Mouse (Mus musculus): ENCODE data around the gene Vps35l.
A peak's percentile ranks its signal among the peaks of the same experiment; 100 is the strongest.

Vps35l gene

GRCm38 (mm10) chr7:118819666-118820065 is 79.6 kb downstream of the Vps35l start:
- DNase-seq (ENCODE audit: low spot score in 2 of 2) = no peak

GRCm38 (mm10) chr7:118821356-118821755 is 81.3 kb downstream of the Vps35l start:
- no peak for DNase-seq (ENCODE audit: low spot score in 2 of 2)

GRCm38 (mm10) chr7:118821887-118822556 is 82.0 kb downstream of the Vps35l start:
- no peak for DNase-seq (ENCODE audit: low spot score in 2 of 2)

GRCm38 (mm10) chr7:118824451-118824850 is 84.4 kb downstream of the Vps35l start:
- no peak for DNase-seq (ENCODE audit: low spot score in 2 of 2)

- no peak for DNase-seq (ENCODE audit: low spot score in 2 of 2)
Measured at GRCm38 (mm10) chr7:118827975-118828416, 88.0 kb downstream of the Vps35l start.

GRCm38 (mm10) chr7:118837901-118838300 is 97.9 kb downstream of the Vps35l start:
- DNase-seq (ENCODE audit: low spot score in 2 of 2) = no peak

GRCm38 (mm10) chr7:118841030-118841745 is 101.2 kb downstream of the Vps35l start:
- DNase-seq (ENCODE audit: low spot score in 2 of 2) = no peak

GRCm38 (mm10) chr7:118841796-118842195 is 101.8 kb downstream of the Vps35l start:
- no peak for DNase-seq (ENCODE audit: low spot score in 2 of 2)

- DNase-seq (ENCODE audit: low spot score in 2 of 2) = no peak
Measured at GRCm38 (mm10) chr7:118842938-118843337, 102.9 kb downstream of the Vps35l start.

GRCm38 (mm10) chr7:118845141-118845540 is 105.1 kb downstream of the Vps35l start:
- no peak for DNase-seq (ENCODE audit: low spot score in 2 of 2)

- no peak for DNase-seq (ENCODE audit: low spot score in 2 of 2)
Measured at GRCm38 (mm10) chr7:118846329-118846728, 106.3 kb downstream of the Vps35l start.

GRCm38 (mm10) chr7:118848796-118849195 is 108.8 kb downstream of the Vps35l start:
- peak in 1 of 2 experiments; percentile 58 for DNase-seq (ENCODE audit: low spot score in 2 of 2)

GRCm38 (mm10) chr7:118849543-118850250 is 109.7 kb downstream of the Vps35l start:
- no peak for DNase-seq (ENCODE audit: low spot score in 2 of 2)

- no peak for DNase-seq (ENCODE audit: low spot score in 2 of 2)
Measured at GRCm38 (mm10) chr7:118850676-118851290, 110.8 kb downstream of the Vps35l start.

- no peak for DNase-seq (ENCODE audit: low spot score in 2 of 2)
Measured at GRCm38 (mm10) chr7:118851571-118851970, 111.5 kb downstream of the Vps35l start.

GRCm38 (mm10) chr7:118852611-118853010 is 112.6 kb downstream of the Vps35l start:
- DNase-seq (ENCODE audit: low spot score in 2 of 2) = no peak

- no peak for DNase-seq (ENCODE audit: low spot score in 2 of 2)
Measured at GRCm38 (mm10) chr7:118854606-118855005, 114.6 kb downstream of the Vps35l start.

GRCm38 (mm10) chr7:118855171-118855876 is 115.3 kb downstream of the Vps35l start, which contains the start of gene Iqck:
TSS of gene Iqck (plus strand) at chr7:118855752.
- peak; percentile 87 to 95 for DNase-seq (ENCODE audit: low spot score in 2 of 2)

GRCm38 (mm10) chr7:118855877-118856304 is 115.9 kb downstream of the Vps35l start, which contains the start of gene Knop1:
TSS of gene Knop1 (minus strand) at chr7:118856254.
- no peak for DNase-seq (ENCODE audit: low spot score in 2 of 2)

GRCm38 (mm10) chr7:118858640-118859039 is 118.6 kb downstream of the Vps35l start:
- no peak for DNase-seq (ENCODE audit: low spot score in 2 of 2)

GRCm38 (mm10) chr7:118865362-118865761 is 125.3 kb downstream of the Vps35l start:
- no peak for DNase-seq (ENCODE audit: low spot score in 2 of 2)
